Mouse (Mus musculus) testis, postnatal 14 days (tissue): ENCODE measurements around the gene Lrba.
A peak's percentile ranks its signal among the peaks of the same experiment; 100 is the strongest.

ENCODE experiments used
- DNase-seq: peaks from one replicate; pipeline ENCODE4 v3.0.0; 2021; ENCODE audit warnings: low spot score

Lrba gene

DNA sequence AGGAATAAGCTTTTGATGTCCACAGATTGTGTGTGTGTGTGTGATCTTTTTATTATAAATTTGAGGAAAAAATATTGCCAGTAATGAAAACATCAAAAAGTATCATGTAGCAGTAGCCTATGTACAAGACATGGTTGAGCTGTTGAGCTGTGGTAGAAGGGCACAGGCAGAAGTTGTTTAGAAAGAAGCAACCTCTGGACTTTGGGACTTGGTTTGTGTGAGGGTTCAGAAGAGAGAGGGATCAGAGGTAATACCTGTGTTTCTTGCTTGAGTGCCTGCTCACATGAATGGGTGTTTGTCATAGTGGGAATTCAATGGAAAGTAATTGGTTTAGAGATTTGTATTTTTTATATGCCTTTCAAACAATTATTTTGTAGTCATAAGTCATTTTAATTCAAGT is 276.1 kb downstream of the Lrba start:
- DNase-seq = no peak

DNA sequence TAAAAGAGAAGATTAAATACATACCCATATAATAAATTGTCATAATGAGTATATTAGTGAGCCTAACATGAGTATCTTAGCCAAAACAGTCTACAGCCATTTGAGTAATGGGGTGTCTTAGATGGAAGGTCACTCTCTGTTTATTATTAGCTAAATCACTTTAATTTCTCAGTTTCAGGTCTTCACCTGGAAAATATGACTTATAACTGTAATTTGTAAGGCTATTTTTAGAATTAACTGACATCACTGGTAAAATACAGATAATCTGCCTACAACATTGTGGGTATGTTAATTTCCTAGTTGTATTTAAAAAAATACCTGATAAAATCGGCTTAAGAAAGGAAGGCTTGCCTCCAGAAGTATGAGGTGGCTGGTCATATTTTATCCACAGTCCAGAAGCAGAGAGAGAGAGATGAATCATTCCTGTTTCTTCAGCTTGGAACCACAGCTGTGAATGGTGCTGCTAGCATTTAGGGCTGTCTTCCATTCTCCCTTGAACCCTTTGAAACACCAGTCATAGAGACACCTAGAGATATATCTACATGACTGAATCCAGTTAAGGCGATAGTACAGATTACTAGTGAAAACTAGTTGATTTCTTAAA is 294.1 kb downstream of the Lrba start:
- no peak for DNase-seq

DNA sequence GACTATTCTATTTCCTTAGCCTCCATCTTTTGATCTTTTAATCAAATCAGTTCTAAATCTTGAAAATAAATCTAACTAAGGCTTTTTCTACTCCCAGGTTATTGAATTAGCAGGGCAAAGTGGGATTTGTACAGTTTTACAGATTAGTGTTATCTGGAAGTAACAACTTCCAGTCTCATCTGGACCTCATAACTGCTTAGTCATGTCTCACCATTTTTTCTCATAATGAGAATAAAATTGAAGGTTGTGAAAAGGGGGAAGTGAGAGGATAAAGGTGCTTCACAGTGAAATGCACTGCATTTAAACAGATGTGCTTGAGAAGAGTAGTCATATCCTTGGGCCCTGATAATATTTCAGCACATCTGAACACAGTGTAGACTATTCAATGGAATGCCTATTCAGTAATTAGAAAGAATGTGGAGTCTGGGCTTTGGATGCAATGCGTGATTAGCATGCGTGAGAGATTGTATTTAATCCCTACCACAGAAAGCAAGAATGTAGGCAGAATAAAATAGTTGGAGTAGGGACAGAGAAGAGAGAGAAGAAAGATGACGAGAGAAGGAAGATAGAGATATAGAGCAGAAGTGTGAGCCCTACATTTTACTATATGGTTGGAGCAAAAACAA is 298.5 kb downstream of the Lrba start:
- DNase-seq = no peak

DNA sequence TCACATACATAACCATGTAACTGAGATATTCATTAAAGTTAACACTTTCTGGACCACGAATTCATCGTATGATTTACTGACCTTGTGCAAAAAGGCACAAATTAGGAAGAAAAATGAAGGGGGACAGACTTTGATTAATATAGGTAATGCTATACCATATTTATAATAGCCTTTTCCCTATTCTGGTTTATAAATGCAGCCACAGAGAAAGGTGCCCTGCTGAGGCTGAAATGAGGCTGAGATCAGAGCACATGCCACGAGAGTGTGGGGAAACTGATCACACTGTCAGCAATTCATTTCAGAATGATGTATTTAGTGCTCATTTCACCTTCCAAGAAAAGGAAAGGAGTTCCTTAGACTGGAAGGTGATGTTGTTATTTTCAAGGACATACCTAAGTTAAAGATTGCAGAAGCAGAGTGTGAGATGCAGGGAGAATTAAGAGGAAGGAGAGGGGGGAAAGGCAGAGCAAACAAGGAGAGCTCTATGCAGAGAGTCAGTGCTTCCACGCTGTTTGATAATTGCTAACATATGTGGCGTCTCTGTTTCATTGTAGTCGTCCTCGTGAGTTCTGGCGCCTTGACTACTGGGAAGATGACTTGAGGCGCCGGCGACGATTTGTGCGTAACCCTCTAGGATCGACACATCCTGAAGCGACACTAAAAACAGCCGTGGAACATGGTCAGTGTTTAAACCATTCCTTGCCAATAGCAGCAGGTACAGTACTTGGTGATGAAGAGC is 307.2 kb downstream of the Lrba start:
- no peak for DNase-seq

DNA sequence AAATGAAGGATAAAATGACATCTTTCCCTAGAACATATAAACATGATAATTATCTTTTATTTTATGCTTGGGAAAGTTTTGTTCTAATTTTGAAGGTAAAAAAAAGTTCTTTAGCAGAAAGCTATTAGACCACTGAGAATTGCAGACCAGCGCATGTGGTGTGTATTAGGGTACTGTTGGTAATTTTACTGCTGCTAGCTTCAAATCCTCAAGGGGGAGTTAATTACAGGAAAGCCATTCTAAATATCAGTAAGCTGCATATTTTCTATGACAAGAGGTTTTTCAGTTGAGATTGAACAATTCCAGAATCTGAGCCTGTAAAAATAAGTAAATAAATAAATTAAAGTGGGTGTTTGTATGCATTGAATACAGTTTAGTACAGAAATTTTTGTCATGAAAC is 312.3 kb downstream of the Lrba start:
- DNase-seq = no peak

DNA sequence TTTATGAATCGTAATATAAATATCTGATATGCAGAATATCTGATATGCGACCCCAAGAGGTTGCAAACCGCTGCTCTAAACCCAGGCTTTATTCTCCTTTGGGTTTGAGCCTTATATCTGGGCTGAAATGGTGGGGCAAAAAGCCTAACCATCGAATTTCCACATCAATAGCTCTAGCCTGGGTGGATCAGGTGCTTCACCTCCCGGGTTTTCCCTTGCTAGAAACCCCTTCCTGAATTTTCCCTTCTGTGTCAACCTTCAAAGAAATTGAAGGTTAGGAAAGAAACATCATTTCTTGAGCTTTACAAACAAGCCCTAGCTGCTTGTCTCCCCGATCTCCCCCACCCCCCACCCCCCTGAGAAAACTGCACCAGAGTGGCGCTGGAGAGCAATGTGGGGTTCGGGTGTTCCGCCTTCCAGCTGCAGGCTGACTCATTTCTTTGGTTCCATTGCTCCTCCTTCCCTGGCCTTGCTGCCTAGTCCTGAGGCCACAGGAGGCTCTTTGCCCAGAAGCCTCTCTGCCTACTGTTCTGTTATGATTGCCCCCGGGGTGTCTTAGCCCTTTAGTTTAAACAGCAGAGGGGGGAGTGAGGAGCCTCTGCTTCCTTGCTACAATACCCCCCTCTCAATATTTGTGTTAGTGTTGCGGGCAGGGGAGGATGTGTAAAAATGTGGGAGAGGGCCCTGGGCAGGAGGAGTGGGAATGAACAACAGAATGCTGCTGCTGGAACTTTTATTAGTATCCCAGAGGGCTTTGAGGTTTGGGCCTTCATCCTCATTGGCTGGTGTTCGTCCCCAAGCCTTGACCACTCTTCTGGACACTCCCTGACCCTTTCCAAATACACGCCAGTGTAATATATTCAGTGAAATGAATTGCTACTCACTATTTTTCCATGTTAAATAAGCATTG is 314.4 kb downstream of the Lrba start:
- DNase-seq = no peak

DNA sequence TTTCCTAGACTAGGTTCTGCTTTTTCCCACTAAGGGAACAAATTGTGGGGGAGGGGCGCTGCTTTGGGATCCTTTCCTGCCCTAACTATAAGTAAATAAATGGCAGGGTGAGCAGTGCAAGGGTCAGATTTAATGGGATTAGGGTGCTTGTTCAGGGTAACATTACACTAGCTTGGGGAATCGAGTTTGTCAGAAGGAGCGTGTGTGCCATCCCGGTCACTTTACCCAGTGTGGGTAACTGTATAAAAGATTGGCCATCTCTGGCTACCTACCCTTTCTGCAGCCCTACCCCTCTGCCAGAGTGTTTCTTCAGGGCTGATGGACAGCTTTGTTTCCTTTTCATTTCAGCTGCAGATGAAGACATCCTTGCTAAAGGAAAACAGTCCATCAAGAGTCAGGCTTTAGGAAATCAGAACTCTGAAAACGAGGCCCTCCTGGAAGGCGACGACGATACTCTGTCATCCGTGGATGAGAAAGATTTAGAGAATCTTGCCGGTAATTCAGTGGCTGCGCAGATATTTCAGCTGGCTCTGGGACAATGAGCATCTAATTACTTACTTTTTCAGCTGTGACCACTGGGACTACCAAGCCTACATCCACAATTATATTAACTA is 315.2 kb downstream of the Lrba start:
- DNase-seq = no peak

DNA sequence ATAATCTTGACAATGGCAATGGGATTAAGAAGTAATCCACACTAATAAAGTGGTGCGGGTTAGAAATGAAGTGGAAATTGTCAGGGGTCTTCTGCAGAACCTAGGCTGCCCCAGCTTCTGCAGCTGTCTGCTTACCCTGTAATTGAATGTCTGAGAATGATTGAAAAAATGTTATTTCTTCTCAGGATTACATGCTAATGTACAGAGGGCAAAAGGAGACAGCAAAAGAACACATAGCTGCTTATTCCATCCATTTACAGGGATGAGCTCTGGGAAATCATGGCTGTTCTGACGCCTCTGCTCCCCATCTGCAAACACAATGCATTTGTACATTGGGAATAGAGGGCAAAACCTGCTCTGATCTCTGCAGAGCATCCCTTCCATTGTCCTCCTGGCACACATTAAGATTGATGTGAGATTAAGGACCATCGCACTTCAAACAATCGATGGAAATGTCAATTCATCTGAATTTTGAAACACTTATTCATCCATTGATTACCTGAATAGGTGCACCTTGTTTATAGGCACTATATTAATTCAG is 316.7 kb downstream of the Lrba start:
- no peak for DNase-seq

DNA sequence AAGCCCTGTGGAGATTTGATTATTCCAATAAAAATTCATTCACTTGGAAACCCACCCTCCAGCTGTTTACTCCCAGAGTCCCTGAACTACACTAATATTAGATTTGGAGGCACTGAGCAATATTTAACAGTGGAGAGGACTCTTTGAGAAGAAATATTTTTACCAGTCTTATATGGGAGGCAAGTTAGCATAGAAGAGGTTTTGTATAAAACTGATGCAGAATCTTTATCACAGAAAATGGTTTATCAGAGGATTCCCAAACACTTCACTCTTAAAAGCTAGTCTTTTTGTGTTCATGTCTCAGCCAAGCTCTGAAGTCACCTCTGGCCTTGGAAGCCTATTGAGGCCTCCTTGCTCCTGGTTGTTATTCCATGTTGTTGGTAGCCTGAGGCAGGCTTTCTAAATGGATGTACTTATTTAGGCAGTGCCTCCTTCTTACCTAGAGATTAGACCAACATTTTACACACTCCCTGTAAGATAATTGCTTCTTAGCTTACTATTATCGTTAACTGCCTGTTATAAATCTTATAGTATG is 317.4 kb downstream of the Lrba start:
- no peak for DNase-seq

DNA sequence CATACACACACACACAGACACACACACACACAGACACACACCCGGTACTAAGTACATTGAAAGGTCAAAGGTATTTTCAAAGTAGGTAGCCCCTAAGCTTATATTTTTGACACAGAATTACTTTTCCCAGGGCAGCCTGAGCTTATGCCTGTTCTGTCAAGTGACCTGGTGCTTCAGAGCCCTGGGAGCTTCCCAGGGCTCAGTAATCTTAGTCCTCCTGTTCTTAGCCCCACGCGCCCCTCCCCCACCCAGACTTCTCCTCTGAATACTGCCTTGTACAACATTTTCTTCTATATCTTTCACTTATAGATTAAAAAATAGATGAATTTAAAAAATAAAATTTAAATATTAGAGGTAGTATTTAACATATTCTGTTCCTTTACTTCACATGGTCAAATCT is 320.3 kb downstream of the Lrba start:
- no peak for DNase-seq

DNA sequence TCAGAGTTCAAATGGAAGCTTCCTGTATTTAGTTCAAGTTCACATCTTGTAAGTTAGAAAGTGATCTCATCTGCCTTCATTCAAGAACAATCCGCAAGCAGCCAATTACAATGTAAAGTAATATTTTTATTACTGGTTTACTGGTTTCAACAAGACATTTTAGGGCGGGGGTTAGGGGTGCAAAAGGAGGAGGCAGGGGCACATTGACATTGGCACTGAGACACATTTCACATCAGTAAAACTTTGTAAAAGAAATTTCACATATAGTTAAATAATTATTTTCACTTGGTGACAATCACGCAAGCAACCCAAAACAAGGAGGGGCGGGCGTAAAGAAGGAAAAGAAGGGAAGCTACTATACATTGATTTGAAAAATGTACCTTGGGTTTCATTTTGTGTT is 321.5 kb downstream of the Lrba start:
- no peak for DNase-seq

DNA sequence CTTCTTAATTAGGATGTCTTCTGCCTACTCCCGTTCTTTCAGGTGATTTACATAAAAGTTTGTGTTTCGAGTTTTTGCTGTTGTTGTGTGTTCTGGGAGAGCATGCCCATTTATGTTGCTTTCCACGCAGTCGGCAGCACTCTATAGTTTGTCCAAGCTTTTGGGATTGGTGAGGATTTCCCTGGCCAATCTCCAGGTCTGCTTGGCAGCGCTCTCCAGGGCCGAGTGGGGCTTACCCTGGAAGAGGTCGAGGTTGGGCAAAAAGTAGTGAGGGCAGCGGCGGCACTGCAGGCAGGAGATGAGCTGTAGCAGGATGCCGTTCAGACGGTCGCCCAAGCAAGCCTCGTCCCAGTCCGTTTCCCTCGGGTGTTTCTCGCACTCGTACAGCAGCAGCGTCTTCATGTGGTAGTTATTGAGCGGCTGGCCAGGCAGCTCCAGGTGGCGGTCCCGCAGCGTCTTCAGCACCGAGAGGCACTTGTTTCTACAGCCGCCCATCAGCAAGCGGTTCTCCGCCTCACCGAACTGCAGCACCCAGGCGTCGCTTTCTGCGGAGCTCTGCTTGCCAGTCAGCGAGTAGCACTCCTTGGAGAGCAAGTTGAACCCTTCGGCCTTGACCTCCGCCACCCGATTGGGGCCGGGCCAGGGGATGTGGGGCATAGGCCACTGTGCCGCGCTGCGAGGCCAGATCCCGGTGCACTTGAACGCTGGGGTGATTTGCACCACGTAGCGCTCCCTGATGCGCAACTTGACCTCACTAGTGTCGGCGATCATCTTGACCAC is 322.2 kb downstream of the Lrba start:
- DNase-seq = peak; percentile 61

DNA sequence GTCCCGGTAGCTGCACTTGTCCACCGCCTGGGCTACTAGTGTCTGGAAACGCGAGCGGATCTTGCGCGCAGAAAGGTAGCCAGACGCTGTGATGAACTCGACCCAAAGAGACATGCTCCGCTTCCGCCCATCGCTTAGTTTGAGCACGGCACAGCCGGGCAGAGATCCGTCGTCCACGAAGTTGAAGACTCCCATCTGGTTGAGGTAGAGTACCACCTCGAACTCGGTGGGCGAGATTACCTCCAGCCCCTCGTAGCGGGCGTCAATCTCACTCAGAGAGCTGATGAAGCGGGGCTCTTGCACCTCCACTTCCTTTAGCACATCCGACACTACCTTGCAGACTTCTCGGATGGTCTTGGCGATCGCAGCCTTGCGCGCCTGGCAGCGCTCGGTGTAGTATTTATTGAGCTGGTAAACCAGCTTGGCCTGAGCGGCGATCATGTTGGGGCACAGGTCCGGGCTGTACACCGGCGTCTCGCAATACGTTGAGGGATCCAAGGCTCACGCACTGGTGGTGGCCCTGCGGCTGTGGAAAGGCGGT is 322.8 kb downstream of the Lrba start:
- DNase-seq = no peak

DNA sequence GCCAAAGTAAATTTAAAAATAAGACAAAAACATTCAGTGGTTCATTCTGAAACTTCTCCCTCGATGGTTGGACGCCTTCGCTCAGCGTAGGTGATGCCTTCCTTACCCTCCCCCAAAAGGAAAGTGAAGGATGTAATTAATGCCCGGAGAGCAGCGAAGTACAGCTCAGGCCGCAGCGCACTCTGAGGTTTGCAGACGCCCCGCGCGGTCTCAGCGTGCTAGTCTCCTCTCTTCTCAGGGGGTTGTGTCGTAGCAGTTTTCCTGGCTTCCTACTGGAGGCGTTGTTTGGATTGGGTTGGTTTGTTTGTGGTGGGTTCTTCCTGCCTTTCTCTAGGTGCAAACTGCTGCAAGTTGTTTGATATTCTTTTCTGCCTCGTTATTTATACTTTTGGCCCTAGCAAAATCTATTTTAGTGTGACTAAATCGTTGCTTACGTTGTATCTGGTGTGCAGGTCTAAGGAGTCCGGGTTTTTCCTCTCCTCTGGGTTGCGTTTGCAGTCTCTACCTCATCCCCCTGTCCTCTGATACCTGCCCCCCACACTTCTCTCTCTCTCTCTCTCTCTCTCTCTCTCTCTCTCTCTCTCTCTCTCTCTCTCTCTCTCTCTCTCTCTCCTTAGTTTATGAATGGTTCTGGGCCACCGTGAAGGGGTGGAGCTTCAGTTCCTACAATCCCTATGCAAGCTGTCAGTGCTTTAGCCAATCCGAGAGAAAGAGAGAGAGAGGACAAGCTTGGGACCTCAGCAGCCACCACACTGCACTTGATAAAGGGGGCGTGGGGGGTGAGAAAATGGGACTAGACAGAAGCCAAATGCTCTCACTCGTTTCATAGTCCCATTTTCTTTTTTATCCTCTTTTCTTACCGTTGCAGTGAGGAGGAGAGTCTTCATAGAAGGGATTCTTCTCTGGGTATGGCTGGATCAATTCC is 323.9 kb downstream of the Lrba start, which contains the start of gene Mab21l2:
TSS of gene Mab21l2 (minus strand) at position 539 of the 925 bp plus-strand sequence.
- DNase-seq = peak; percentile 53

DNA sequence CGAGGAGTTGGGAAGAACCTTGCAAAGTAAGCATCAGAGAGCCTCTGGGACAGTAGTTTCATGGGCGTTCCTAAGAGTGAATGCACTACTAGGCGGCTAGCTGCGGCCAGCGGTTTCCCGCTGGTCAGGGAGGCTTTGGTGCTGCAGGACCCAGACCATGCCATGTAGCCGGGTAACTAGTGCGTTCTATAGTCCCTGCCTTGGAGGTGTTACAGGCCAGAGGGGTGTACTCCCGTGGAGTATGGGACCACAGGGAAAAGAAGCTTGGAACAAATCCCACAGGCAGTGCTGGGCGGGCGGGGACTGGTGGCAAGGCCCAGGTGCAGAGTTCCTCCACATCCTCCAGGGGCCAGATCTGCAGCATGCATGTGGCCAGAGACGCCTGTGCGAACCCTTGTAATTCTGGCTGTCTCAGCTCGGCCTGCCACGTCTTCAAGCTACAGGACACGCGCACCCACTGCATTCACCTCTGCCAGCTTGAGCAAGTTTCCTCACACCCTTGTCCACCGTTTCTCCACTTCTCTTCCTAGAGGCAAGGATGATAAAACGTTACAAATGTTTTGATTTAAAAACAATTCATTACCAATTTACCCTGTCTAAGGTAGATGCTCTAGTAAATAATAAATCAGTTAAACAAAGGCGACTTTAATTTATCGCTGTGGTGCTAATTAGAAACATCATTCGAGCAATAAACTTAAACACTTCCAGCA is 326.0 kb downstream of the Lrba start:
- no peak for DNase-seq

DNA sequence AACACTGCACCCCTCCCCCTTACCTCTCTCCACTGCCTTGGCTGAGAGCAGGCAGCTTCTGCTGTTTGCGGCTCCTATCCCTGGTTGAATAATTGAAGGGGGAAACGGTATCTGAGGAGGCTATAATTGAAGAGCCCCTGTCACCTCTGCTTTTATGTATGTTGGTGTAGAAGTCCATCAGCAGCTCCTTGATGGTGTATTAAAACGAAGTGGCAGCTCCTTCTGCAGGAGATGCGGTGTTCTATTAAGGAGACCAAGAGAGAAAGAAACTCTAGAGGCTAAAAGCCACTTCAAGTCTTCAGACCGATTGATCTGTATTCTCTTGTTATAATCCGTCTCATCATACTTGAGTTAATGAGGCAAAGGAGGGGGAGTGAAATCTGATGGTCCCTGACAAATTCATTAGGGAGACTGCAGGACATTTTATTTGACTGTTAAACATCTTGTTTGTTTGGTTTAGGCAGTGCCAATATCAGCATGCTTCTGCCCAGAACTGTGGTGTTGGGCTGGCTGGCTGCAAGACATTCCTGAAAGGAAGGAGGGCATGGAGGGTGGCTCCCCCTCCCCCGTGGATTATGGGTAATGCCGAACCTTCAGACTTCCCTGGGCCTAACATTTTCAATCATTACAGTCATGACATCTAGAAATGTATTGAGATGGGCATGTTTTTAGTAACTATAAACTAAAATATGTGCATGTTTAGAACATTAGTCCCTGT is 326.7 kb downstream of the Lrba start:
- DNase-seq = no peak

DNA sequence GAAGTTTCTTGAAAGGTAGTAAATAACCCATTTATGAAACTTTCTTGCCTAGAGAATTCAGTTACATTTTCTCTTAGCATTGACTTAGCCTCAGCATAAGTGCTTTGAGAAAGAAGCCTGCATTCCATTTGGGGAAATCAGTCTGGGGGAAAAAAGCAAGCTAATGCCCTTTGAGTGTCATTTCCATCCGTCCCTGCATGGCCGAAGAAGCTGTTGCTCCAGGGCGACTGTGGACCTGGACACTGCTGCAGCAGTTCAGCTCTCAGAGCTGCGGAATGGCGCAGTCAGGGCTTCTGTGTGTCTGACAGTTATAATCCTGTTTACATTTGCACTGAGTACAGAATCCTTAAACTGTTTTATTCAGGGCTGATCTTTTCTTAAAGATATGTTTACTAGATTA is 327.7 kb downstream of the Lrba start:
- DNase-seq = no peak

DNA sequence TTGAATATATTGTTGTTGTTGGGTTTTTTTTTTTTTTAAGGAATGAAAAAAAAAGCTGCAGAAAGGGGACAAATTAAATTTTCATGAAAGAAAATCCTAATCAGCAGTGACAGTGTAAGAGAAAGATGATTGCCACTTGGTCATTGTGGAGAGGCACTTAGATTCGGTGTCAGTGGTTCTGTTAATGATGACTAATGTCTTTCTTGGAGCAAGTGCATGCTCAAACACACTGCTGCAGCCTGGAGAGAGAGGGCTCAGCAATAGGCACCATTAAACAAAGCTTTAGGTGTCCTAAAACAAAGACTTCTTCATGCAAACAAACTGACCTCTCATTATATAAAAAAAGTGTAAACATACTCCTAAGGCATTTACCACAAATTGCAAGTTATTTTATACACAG is 334.5 kb downstream of the Lrba start:
- no peak for DNase-seq
